Mouse (Mus musculus) small intestine, adult 2 months (tissue): ENCODE results near the gene Pex11g.

Experiments
- CTCF ChIP-seq: fragments of 200-500 bp; IDR thresholded peaks from 2 replicates; pipeline ENCODE4 v1.5.1; 2012; ENCODE audit warnings: low read depth, mild to moderate bottlenecking, control low read depth, inconsistent platforms, low read length, moderate library complexity, mixed read lengths; ENCODE audit not compliant: insufficient replicate concordance, insufficient read length; ENCODE audit errors: extremely low read depth
- POLR2A ChIP-seq: fragments of 200-500 bp; IDR thresholded peaks from 2 replicates; pipeline ENCODE4 v1.6.1; 2012; ENCODE audit warnings: low read depth, mild to moderate bottlenecking, control low read depth, inconsistent platforms, low read length, moderate library complexity

DNA sequence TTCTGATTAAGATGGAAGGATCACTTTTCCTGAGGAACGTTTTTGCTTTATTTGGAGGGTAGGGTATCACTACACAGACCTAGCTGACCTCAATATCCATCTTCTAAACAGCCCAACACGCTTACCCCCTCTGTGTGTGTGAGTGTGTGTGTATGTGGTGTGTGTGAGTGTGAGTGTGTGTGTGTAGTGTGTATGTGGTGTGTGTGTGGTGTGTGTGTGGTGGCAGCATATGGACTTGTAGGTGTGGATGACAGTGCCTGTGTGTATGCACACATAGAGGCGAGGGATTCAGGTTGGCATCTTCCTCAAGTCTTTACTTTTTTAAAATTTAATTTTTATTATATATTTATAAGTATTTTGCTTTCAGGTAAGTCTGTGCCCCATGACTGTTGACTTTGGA, 31.1 kb upstream of the Pex11g start:
- TF ChIP-seq POLR2A: no peak
- no peak for TF ChIP-seq CTCF
